Mouse (Mus musculus) naive thymus-derived CD4-positive, alpha-beta T cell, adult 5 months (primary cell): ENCODE results near the gene Olfr1046. TPM values are rescaled to one million over a fixed set of nuclear protein-coding genes. Genes with fewer than 3 reads are reported as not detected.

Experiments
- polyA plus RNA-seq: library from polyadenylated mRNA; unstranded; fragments of 100-300 nt; shearing (Covaris generic); gene quantifications from one replicate; pipeline ENCODE4 v1.2.1, GENCODE M21; 2017

Gene Olfr1046
- polyA plus RNA-seq = not detected

DNA sequence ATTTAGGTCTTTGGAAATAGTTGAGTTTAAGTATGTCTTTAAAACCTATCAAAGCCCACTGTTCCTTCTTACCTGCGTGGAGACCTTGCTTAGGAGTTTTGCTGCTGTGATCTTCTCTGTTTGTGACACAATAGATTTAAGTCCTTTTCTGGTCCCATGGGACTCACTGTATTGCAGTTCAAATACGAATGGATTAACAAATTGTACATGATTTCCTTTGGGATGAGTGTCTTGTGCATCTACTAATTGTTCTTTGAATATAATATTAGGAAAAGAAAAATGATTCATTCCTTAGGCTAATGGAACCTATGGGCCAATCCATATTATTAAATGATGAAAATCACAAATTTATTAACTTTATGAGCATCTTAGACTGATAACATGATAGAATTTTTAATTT lies at the start of gene Olfr1046:
Gene Olfr1046, minus strand, starts transcription at position 101 of the 400 bp plus-strand sequence.

DNA sequence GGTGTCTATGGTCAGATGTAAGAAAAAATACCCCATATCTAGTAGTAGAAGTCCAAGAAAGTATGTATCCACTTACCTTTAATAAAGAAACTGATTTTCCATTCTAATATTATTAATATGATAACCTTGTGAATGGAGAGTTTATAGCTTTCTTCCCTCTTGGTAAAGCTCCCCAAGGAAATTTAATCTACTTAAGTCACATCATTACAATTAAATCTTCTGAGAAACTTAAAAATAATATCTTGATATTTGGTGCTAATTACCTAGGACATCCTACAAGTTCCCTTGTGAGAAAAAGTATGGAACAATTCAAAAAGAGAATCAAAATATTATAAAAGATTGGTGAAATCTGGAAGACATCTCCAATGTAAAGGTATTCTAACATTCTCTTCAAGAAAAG lies 39.1 kb upstream of the Olfr1046 start, which contains the start of gene Olfr1049:
Gene Olfr1049, minus strand, starts transcription at position 101 of the 400 bp plus-strand sequence.

DNA sequence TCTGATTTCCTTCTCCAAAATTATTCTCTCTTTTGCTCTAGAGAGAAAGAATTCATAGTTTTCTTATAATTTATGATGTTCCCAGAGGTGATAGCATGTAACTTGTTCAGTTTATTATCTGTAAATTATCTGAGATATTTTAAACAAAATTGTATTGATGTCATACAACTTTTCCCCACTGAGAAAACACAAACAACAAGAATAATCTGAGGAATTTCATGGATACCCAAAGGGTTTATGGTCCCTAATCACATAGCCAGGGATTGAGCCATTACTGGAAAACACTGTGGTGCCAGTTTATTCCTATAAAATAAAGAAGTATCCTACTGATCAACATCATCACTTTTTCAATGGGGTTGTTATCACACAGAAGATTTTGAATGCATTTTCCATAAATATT lies 21.1 kb upstream of the Olfr1046 start, which contains the start of gene Olfr1048:
Gene Olfr1048, minus strand, starts transcription at position 101 of the 400 bp plus-strand sequence.

DNA sequence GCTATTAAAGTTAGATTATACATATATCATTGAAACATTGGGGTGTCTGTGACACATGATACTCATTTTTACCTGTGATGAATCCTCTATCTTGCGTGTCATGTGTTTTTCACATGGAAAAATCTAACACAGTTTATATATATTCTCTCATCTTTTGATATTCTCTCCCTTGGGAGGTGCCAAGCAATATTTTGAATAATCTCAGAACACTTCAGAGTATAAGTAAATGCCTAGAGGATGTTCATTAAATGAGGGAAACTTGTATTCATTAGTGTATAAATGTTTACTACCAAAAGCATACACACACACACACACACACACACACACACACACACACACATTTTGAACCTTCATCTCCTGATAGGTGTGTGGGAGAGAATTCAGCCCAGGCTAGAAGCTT lies 12.2 kb upstream of the Olfr1046 start, which contains the start of gene Olfr1047:
Gene Olfr1047, minus strand, starts transcription at position 101 of the 400 bp plus-strand sequence.

DNA sequence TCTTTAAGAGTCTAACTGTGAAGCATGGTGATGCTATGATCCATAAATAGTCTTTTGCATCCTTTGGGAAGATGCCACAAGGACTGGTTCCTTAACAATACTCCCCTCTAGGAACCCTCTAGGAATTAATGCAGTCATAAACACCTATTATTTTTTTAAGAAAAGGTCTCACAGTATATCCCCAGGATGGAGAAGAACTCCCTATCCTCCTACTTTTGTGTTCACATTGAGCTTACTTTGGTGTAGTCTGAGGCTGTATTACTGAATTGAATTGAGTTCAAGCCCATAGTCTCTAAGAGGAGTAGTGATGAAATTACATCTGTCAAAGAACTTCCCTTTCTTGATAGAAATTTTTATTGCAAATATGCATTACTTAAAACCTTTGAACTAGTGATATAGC lies 16.2 kb downstream of the Olfr1046 start, which contains the start of gene Olfr1045:
Gene Olfr1045, minus strand, starts transcription at position 101 of the 400 bp plus-strand sequence.

DNA sequence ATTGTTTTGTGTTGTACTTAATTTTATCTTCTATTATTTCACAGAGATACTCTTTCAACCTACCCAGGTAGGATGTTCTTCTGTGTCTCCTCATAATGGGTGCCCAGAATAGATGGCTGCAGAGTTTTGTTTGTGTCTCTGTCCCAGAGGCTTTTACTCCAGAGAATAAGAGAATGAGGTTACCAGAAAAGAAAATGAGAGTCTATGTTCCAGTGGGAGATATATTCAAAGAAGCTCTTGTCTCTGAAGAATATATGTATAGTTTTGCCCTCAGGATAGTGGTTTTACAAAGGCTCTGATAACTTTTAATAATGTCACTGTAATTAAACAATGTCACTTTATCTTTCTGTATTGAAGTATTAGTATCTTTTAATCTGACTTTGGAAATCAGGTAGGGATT lies 33.5 kb downstream of the Olfr1046 start, which contains the start of gene Olfr52:
Gene Olfr52, minus strand, starts transcription at position 101 of the 400 bp plus-strand sequence.

DNA sequence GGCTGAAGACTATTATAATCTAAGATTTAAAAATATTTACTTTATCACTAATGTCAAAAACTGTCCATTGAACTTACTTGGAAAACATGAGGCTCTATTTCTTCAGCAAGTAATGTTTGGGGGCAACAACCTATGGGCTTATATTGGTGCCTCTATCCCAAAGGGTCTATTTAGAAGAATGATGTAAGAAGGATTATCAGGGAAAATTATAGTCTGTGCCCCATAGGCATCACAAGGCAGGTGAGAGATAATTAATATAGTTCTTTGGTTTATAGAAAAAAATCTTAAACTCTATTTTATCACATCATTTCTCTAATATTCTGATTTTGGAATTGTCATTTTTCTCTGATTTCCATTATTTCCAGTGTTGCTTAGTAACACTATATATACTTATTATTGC lies 41.4 kb downstream of the Olfr1046 start, which contains the start of gene Olfr1044:
Gene Olfr1044, minus strand, starts transcription at position 101 of the 400 bp plus-strand sequence.

DNA sequence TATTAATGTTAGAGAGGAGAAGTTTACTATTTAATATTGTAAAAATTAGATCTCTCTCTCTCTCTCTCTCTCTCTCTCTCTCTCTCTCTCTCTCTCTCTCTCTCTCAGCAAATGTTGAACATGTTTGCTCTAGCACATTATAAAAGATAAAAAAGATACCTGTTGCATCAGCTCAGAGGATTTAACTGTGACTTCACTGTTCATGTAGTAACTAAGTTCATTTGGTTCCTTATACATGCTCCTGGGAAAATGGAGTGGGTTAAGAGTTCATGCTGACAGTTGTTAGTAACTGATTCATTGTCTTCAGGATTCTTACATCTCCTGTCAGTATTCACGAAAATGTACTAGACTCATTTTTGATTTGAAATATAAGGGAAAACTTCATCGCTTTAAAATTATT lies 51.7 kb downstream of the Olfr1046 start, which contains the start of gene Olfr1043:
Gene Olfr1043, minus strand, starts transcription at position 101 of the 400 bp plus-strand sequence.

Other genes with a start within 250 kb of the Olfr1046 start
- not detected for gene Olfr1029, start 245.4 kb downstream of the Olfr1046 start, polyA plus RNA-seq
- 0.15 TPM for gene Olfr1030, start 240.0 kb downstream of the Olfr1046 start, polyA plus RNA-seq
- gene Olfr1031, start 229.0 kb downstream of the Olfr1046 start, polyA plus RNA-seq = not detected
- not detected for gene Olfr1032, start 213.8 kb downstream of the Olfr1046 start, polyA plus RNA-seq
- gene Olfr1033, start 198.7 kb downstream of the Olfr1046 start, polyA plus RNA-seq = 13.4 TPM
- not detected for gene Olfr1034, start 173.5 kb downstream of the Olfr1046 start, polyA plus RNA-seq
- not detected for gene Olfr1036, start 145.3 kb downstream of the Olfr1046 start, polyA plus RNA-seq
- not detected for gene Olfr1037, start 131.9 kb downstream of the Olfr1046 start, polyA plus RNA-seq
- not detected for gene Olfr1039, start 83.4 kb downstream of the Olfr1046 start, polyA plus RNA-seq
- gene Olfr1040, start 72.6 kb downstream of the Olfr1046 start, polyA plus RNA-seq = not detected
- gene Olfr1042, start 57.5 kb downstream of the Olfr1046 start, polyA plus RNA-seq = 0.06 TPM
- 0.37 TPM for gene Olfr1043, start 51.8 kb downstream of the Olfr1046 start, polyA plus RNA-seq
- gene Olfr1044, start 41.5 kb downstream of the Olfr1046 start, polyA plus RNA-seq = not detected
- not detected for gene Olfr52, start 33.6 kb downstream of the Olfr1046 start, polyA plus RNA-seq
- 0.15 TPM for gene Olfr1045, start 16.3 kb downstream of the Olfr1046 start, polyA plus RNA-seq
- gene Olfr1047, start 12.1 kb upstream of the Olfr1046 start, polyA plus RNA-seq = not detected
- gene Olfr1048, start 21.0 kb upstream of the Olfr1046 start, polyA plus RNA-seq = 0.15 TPM
- gene Olfr1049, start 39.0 kb upstream of the Olfr1046 start, polyA plus RNA-seq = not detected
- gene Olfr1051, start 59.8 kb upstream of the Olfr1046 start, polyA plus RNA-seq = not detected
- gene Olfr1052, start 73.1 kb upstream of the Olfr1046 start, polyA plus RNA-seq = not detected
- not detected for gene Olfr1053, start 96.0 kb upstream of the Olfr1046 start, polyA plus RNA-seq
- gene Olfr1054, start 116.1 kb upstream of the Olfr1046 start, polyA plus RNA-seq = not detected
- not detected for gene Olfr1055, start 131.0 kb upstream of the Olfr1046 start, polyA plus RNA-seq
- not detected for gene Olfr1056, start 143.2 kb upstream of the Olfr1046 start, polyA plus RNA-seq
- not detected for gene Olfr1057, start 159.1 kb upstream of the Olfr1046 start, polyA plus RNA-seq
- not detected for gene Olfr1058, start 169.2 kb upstream of the Olfr1046 start, polyA plus RNA-seq
- gene Olfr1061, start 194.7 kb upstream of the Olfr1046 start, polyA plus RNA-seq = not detected
- gene Olfr1062, start 207.4 kb upstream of the Olfr1046 start, polyA plus RNA-seq = not detected
- gene Olfr1065, start 231.3 kb upstream of the Olfr1046 start, polyA plus RNA-seq = not detected
- gene Olfr1066, start 237.0 kb upstream of the Olfr1046 start, polyA plus RNA-seq = not detected